Mouse (Mus musculus): Measurements from ENCODE around the gene Gm20517. TPM values are rescaled to one million over a fixed set of nuclear protein-coding genes. Genes with fewer than 3 reads are reported as not detected.

The Gm20517 gene
- polyA plus RNA-seq, 1 experiment from 2014 or later: 0.98 TPM

GRCm38 (mm10) chr17:47702548-47703345 is 91.4 kb downstream of the Gm20517 start:
- H3K9me3 ChIP-seq (replicated peaks; ENCODE audit: control insufficient read depth, low read length): no peaks in the 10 kb centered on the region
- H3K36me3 ChIP-seq (replicated peaks; ENCODE audit: control insufficient read depth, insufficient read depth, low read depth, low read length): no peaks in the 10 kb centered on the region
- 30% methylated on average over 25 of the region's 28 CpGs for WGBS
- H3K4me3 ChIP-seq (ENCODE audit: low read depth, low read length): no peak overlapping the region
- no peaks in the 10 kb centered on the region for H3K4me1 ChIP-seq (ENCODE audit: control insufficient read depth, insufficient read depth, low read length)
- no peaks in the 10 kb centered on the region; the same call in 1 of the 2 replicates for H3K27me3 ChIP-seq (ENCODE audit: control insufficient read depth, insufficient read depth, low read length)
- H3K27ac ChIP-seq (replicated peaks; ENCODE audit: low read depth, low read length): no peak overlapping the region
- H3K4me2 ChIP-seq (ENCODE audit: low read depth, low read length): no peak overlapping the region
- DNase-seq (ENCODE audit: low spot score): no peak
- no peak for ATAC-seq (replicated peaks; ENCODE audit: insufficient number of reproducible peaks, low FRiP score, low TSS enrichment, low read depth)
- H3K9ac ChIP-seq (replicated peaks; ENCODE audit: low read length): no peak overlapping the region

GRCm38 (mm10) chr17:47703556-47703955 is 92.2 kb downstream of the Gm20517 start:
- H3K4me1 ChIP-seq (ENCODE audit: control insufficient read depth, insufficient read depth, low read length): no peaks in the 10 kb centered on the region
- no peaks in the 10 kb centered on the region; the same call in 1 of the 2 replicates for H3K27me3 ChIP-seq (ENCODE audit: control insufficient read depth, insufficient read depth, low read length)
- H3K9ac ChIP-seq (replicated peaks; ENCODE audit: low read length): no peak overlapping the region
- DNase-seq (ENCODE audit: low spot score) (no peak), ATAC-seq (replicated peaks; ENCODE audit: insufficient number of reproducible peaks, low FRiP score, low TSS enrichment, low read depth) (no peak)
- WGBS: 22% methylated on average over 20 of the region's 20 CpGs
- no peak overlapping the region for H3K4me2 ChIP-seq (ENCODE audit: low read depth, low read length)
- H3K27ac ChIP-seq (replicated peaks; ENCODE audit: low read depth, low read length): no peak overlapping the region
- H3K36me3 ChIP-seq (replicated peaks; ENCODE audit: control insufficient read depth, insufficient read depth, low read depth, low read length): no peaks in the 10 kb centered on the region
- no peak overlapping the region for H3K4me3 ChIP-seq (ENCODE audit: low read depth, low read length)
- H3K9me3 ChIP-seq (replicated peaks; ENCODE audit: control insufficient read depth, low read length): no peaks in the 10 kb centered on the region

- no peak overlapping the region for H3K4me2 ChIP-seq (ENCODE audit: low read depth, low read length)
- H3K4me3 ChIP-seq (ENCODE audit: low read depth, low read length): no peak overlapping the region
- no peaks in the 10 kb centered on the region; the same call in 1 of the 2 replicates for H3K27me3 ChIP-seq (ENCODE audit: control insufficient read depth, insufficient read depth, low read length)
- DNase-seq (ENCODE audit: low spot score): no peak
- WGBS: 85% methylated on average over 4 of the region's 4 CpGs
- H3K9me3 ChIP-seq (replicated peaks; ENCODE audit: control insufficient read depth, low read length): no peaks in the 10 kb centered on the region
- no peak for ATAC-seq (replicated peaks; ENCODE audit: insufficient number of reproducible peaks, low FRiP score, low TSS enrichment, low read depth)
- no peaks in the 10 kb centered on the region for H3K4me1 ChIP-seq (ENCODE audit: control insufficient read depth, insufficient read depth, low read length)
- no peak overlapping the region for H3K27ac ChIP-seq (replicated peaks; ENCODE audit: low read depth, low read length)
- no peak overlapping the region for H3K9ac ChIP-seq (replicated peaks; ENCODE audit: low read length)
- H3K36me3 ChIP-seq (replicated peaks; ENCODE audit: control insufficient read depth, insufficient read depth, low read depth, low read length): no peaks in the 10 kb centered on the region
Measured at GRCm38 (mm10) chr17:47704692-47705091, 93.3 kb downstream of the Gm20517 start.

- H3K4me2 ChIP-seq (ENCODE audit: low read depth, low read length): no peak overlapping the region
- WGBS: 59% methylated on average over 1 of the region's 1 CpGs
- no peak overlapping the region for H3K9ac ChIP-seq (replicated peaks; ENCODE audit: low read length)
- no peaks in the 10 kb centered on the region; the same call in 1 of the 2 replicates for H3K27me3 ChIP-seq (ENCODE audit: control insufficient read depth, insufficient read depth, low read length)
- no peaks in the 10 kb centered on the region for H3K36me3 ChIP-seq (replicated peaks; ENCODE audit: control insufficient read depth, insufficient read depth, low read depth, low read length)
- H3K4me3 ChIP-seq (ENCODE audit: low read depth, low read length): no peak overlapping the region
- ATAC-seq (replicated peaks; ENCODE audit: insufficient number of reproducible peaks, low FRiP score, low TSS enrichment, low read depth) (no peak), DNase-seq (ENCODE audit: low spot score) (no peak)
- H3K4me1 ChIP-seq (ENCODE audit: control insufficient read depth, insufficient read depth, low read length): no peaks in the 10 kb centered on the region
- no peaks in the 10 kb centered on the region for H3K9me3 ChIP-seq (replicated peaks; ENCODE audit: control insufficient read depth, low read length)
- no peak overlapping the region for H3K27ac ChIP-seq (replicated peaks; ENCODE audit: low read depth, low read length)
Measured at GRCm38 (mm10) chr17:47706196-47706595, 94.8 kb downstream of the Gm20517 start.

- no peak overlapping the region for H3K9ac ChIP-seq (replicated peaks; ENCODE audit: low read length)
- no peaks in the 10 kb centered on the region for H3K36me3 ChIP-seq (replicated peaks; ENCODE audit: control insufficient read depth, insufficient read depth, low read depth, low read length)
- no peaks in the 10 kb centered on the region for H3K9me3 ChIP-seq (replicated peaks; ENCODE audit: control insufficient read depth, low read length)
- H3K27me3 ChIP-seq (ENCODE audit: control insufficient read depth, insufficient read depth, low read length): no peaks in the 10 kb centered on the region; the same call in 1 of the 2 replicates
- WGBS: 86% methylated on average over 3 of the region's 3 CpGs
- DNase-seq (ENCODE audit: low spot score) (no peak), ATAC-seq (replicated peaks; ENCODE audit: insufficient number of reproducible peaks, low FRiP score, low TSS enrichment, low read depth) (no peak)
- no peak overlapping the region for H3K4me2 ChIP-seq (ENCODE audit: low read depth, low read length)
- no peaks in the 10 kb centered on the region for H3K4me1 ChIP-seq (ENCODE audit: control insufficient read depth, insufficient read depth, low read length)
- no peak overlapping the region for H3K27ac ChIP-seq (replicated peaks; ENCODE audit: low read depth, low read length)
- H3K4me3 ChIP-seq (ENCODE audit: low read depth, low read length): no peak overlapping the region
Measured at GRCm38 (mm10) chr17:47707961-47708360, 96.6 kb downstream of the Gm20517 start.

- H3K9ac ChIP-seq (replicated peaks; ENCODE audit: low read length): no peak overlapping the region
- DNase-seq (ENCODE audit: low spot score) (no peak), ATAC-seq (replicated peaks; ENCODE audit: insufficient number of reproducible peaks, low FRiP score, low TSS enrichment, low read depth) (no peak)
- H3K4me2 ChIP-seq (ENCODE audit: low read depth, low read length): no peak overlapping the region
- WGBS: 73% methylated on average over 4 of the region's 4 CpGs
- no peaks in the 10 kb centered on the region for H3K4me1 ChIP-seq (ENCODE audit: control insufficient read depth, insufficient read depth, low read length)
- no peaks in the 10 kb centered on the region for H3K36me3 ChIP-seq (replicated peaks; ENCODE audit: control insufficient read depth, insufficient read depth, low read depth, low read length)
- H3K27ac ChIP-seq (replicated peaks; ENCODE audit: low read depth, low read length): no peak overlapping the region
- H3K4me3 ChIP-seq (ENCODE audit: low read depth, low read length): no peak overlapping the region
- H3K27me3 ChIP-seq (ENCODE audit: control insufficient read depth, insufficient read depth, low read length): no peaks in the 10 kb centered on the region
- no peaks in the 10 kb centered on the region for H3K9me3 ChIP-seq (replicated peaks; ENCODE audit: control insufficient read depth, low read length)
Measured at GRCm38 (mm10) chr17:47708972-47709371, 97.6 kb downstream of the Gm20517 start.

GRCm38 (mm10) chr17:47710036-47710435 is 98.6 kb downstream of the Gm20517 start:
- Histone ChIP-seq H3K27me3 (ENCODE audit: control insufficient read depth, insufficient read depth, low read length) (no peaks in the 10 kb centered on the region), H3K9me3 (replicated peaks; ENCODE audit: control insufficient read depth, low read length) (no peaks in the 10 kb centered on the region), H3K4me3 (ENCODE audit: low read depth, low read length) (no peak overlapping the region), H3K4me1 (ENCODE audit: control insufficient read depth, insufficient read depth, low read length) (no peaks in the 10 kb centered on the region), H3K4me2 (ENCODE audit: low read depth, low read length) (no peak overlapping the region), H3K36me3 (replicated peaks; ENCODE audit: control insufficient read depth, insufficient read depth, low read depth, low read length) (no peaks in the 10 kb centered on the region), H3K27ac (replicated peaks; ENCODE audit: low read depth, low read length) (no peak overlapping the region), H3K9ac (replicated peaks; ENCODE audit: low read length) (no peak overlapping the region)
- ATAC-seq (replicated peaks; ENCODE audit: insufficient number of reproducible peaks, low FRiP score, low TSS enrichment, low read depth) (no peak), DNase-seq (ENCODE audit: low spot score) (no peak)
- WGBS: 76% methylated on average over 3 of the region's 3 CpGs

- Histone ChIP-seq H3K4me1 (ENCODE audit: control insufficient read depth, insufficient read depth, low read length) (no peaks in the 10 kb centered on the region), H3K9me3 (replicated peaks; ENCODE audit: control insufficient read depth, low read length) (no peaks in the 10 kb centered on the region), H3K4me3 (ENCODE audit: low read depth, low read length) (no peak overlapping the region), H3K9ac (replicated peaks; ENCODE audit: low read length) (no peak overlapping the region), H3K27ac (replicated peaks; ENCODE audit: low read depth, low read length) (no peak overlapping the region), H3K27me3 (ENCODE audit: control insufficient read depth, insufficient read depth, low read length) (no peaks in the 10 kb centered on the region), H3K4me2 (ENCODE audit: low read depth, low read length) (no peak overlapping the region), H3K36me3 (replicated peaks; ENCODE audit: control insufficient read depth, insufficient read depth, low read depth, low read length) (no peaks in the 10 kb centered on the region)
- ATAC-seq (replicated peaks; ENCODE audit: insufficient number of reproducible peaks, low FRiP score, low TSS enrichment, low read depth) (no peak), DNase-seq (ENCODE audit: low spot score) (no peak)
- WGBS: 77% methylated on average over 6 of the region's 6 CpGs
Measured at GRCm38 (mm10) chr17:47711883-47712282, 100.5 kb downstream of the Gm20517 start.

Data from embryonic facial prominence, embryonic 11.5 days (tissue).